Mouse (Mus musculus) thymus, postnatal 36 days (tissue): ENCODE data around the gene Olfr384.
"Not testable (repeated sequence)": the region's sequence is repeated elsewhere in the genome, so short reads cannot be mapped to it uniquely, and the experiment has no call there.

Experiments
- DNase-seq, 2 experiments: peaks; one replicate each; pipeline ENCODE4 v3.0.0; 2022; ENCODE audit warnings: mixed read lengths in 2 of 2

The Olfr384 gene

GRCm38 (mm10) chr11:73598294-73598693 is at the start of gene Olfr384:
Gene Olfr384 (plus strand): TSS chr11:73598594.
- no peak for DNase-seq

- no peak for DNase-seq
Measured at GRCm38 (mm10) chr11:73579871-73580270, 18.5 kb upstream of the Olfr384 start.

- DNase-seq, result not testable (repeated sequence)
Measured at GRCm38 (mm10) chr11:73583188-73583587, 15.2 kb upstream of the Olfr384 start.

- DNase-seq, result no peak
Measured at GRCm38 (mm10) chr11:73592908-73593307, 5.5 kb upstream of the Olfr384 start, which contains the start of gene Olfr385. Gene Olfr385 (minus strand): TSS chr11:73593008.
